Mouse (Mus musculus) gastrocnemius, adult 2 months (tissue): ENCODE measurements around the gene Prpf19. TPM values are rescaled to one million over a fixed set of nuclear protein-coding genes. Genes with fewer than 3 reads are reported as not detected.

Source experiments
- DNase-seq: peaks from one replicate; pipeline ENCODE4 v3.0.0; 2022
- H3K27ac ChIP-seq: fragments of 200-600 bp; 2 replicates; pipeline ENCODE4 v1.8.1; 2022; ENCODE audit warnings: mild to moderate bottlenecking
- H3K4me3 ChIP-seq: fragments of 200-600 bp; 2 replicates; pipeline ENCODE4 v1.8.1; 2022; ENCODE audit warnings: mild to moderate bottlenecking, moderate library complexity
- CTCF ChIP-seq: fragments of 200-600 bp; IDR thresholded peaks from 2 replicates; pipeline ENCODE4 v1.8.1; 2022; ENCODE audit warnings: antibody characterized with exemption, mild to moderate bottlenecking, moderate library complexity
- intact Hi-C: fragments of 180-260 bp; cut with DNase I; formaldehyde crosslinking; loops from one replicate; pipeline ENCODE4 v1.15.1; 2025
- total RNA-seq, 2 experiments: library from RNA; stranded (reverse); gene quantifications; 2 replicates each; pipeline ENCODE4 v1.2.3; 2021

The Prpf19 gene
- total RNA-seq, 2 experiments from 2014 or later, result 150 to 184 TPM

DNA sequence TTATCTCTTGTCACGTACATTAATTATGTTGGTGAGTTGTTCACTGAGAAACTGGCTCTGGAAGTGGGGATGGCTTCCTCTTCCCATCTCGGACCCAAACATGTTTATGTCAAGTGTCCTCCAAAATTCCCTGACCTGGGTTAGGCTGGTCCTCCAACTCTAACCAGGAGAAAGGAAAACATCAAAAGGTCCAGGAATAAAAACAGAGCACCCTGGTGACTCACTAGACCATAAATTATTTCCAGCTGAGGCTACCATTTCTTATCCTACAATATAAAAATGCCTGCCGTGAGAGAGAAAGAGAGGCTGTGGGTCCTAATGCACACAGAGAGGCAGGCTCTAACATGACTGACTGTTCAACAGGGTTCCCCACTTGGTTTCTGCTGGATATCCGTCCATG is 29.2 kb downstream of the Prpf19 start:
- intact Hi-C loops, result no loop called here
- DNase-seq, result no peak
- no peak overlapping the region for H3K27ac ChIP-seq
- no peak overlapping the region for H3K4me3 ChIP-seq
- no peak for TF ChIP-seq CTCF

DNA sequence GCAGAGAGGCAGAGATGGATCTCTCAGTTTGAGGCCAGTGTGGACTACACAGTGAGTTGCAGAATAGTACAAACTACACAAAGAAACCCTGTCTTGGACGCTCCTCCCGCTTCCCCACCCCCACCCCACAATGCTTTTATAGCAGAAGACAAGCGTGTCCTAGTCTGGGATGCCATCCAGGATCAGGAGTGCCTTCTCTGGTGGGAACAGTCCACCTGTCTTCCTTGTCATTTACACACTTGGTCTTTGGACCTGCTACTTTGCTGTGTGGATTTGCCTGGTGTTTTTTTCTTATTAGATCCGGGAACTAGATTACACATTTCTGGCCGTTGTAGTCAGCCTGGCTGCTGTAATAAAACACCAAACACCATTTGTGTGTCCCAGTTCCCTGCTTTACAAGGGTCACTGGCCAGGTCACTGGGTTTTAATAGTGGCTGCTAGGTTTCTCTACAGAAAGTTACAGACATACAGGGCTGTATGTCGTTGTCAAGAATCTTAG is 31.1 kb downstream of the Prpf19 start:
- TF ChIP-seq CTCF, result no peak
- intact Hi-C loops, result no loop called here
- H3K4me3 ChIP-seq, result peak overlapping the region; percentile 13
- DNase-seq, result no peak
- H3K27ac ChIP-seq, result peak overlapping the region; percentile 75

DNA sequence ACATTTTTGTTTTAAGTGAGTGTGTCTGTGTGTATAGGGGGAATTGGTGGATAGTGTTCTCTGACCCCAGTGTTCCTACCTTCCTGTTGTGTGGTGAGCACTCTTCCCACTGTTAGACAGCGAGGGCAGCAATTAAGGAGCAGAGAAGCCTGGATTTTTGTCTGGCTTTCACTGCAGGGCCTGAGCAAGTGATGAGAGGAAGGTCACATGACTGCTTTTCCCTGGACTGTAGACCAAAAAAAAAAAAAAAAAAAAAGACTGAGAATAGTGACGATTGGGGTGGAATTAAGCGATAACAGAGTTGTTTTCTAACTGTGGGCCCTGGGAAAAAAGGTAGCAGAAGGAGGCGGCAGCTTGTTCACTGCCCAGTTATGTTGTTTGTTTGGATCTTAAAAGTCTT is 31.6 kb downstream of the Prpf19 start:
- peak overlapping the region; percentile 13 for H3K4me3 ChIP-seq
- peak overlapping the region; percentile 75 for H3K27ac ChIP-seq
- TF ChIP-seq CTCF, result no peak
- intact Hi-C loops, result no loop called here
- DNase-seq, result no peak

DNA sequence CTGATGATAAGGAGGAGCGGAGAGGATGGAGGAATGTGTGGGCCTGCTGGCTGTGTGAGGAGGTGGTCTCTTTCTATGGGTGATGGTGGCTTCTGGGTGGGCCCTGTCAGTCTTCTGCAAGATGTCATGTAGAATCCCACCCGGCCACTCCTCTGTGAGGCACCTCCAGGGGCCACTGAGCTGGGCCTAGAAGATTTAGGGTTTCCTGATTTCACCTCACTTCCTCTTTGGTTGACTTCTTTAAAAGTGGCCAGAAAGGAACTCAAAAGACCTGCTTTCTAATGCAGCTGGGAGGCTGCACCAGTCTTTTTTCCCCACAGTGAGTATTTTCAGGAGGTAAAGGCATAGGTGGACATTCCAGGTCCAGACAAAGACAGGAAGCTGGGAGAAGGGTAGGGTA is 35.6 kb downstream of the Prpf19 start:
- no peak for DNase-seq
- intact Hi-C loops, result no loop called here
- Histone ChIP-seq H3K27ac (no peak overlapping the region), H3K4me3 (no peak overlapping the region)
- TF ChIP-seq CTCF, result no peak

DNA sequence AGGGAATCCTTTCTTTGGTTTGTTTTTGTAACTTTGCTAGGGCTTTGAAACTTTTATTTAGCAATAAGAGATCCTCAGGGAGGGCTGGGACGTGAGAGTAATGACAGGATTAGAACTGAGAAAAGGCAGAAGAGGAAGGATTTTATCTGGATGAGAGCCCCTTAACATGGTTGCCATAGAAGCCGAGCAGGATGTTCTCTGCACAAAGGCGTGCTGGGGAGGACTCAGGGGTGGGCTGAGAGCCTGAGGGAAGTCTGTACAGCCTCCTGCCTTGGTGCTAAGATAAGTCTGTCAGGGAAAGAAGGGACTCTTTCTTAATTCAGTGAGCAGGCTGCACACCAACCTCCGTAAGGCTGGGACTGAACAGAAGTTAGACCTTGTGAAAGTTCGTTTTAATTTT is 40.0 kb downstream of the Prpf19 start:
- intact Hi-C loops, result no loop called here
- no peak for TF ChIP-seq CTCF
- Histone ChIP-seq H3K4me3 (no peak overlapping the region), H3K27ac (no peak overlapping the region)
- no peak for DNase-seq

DNA sequence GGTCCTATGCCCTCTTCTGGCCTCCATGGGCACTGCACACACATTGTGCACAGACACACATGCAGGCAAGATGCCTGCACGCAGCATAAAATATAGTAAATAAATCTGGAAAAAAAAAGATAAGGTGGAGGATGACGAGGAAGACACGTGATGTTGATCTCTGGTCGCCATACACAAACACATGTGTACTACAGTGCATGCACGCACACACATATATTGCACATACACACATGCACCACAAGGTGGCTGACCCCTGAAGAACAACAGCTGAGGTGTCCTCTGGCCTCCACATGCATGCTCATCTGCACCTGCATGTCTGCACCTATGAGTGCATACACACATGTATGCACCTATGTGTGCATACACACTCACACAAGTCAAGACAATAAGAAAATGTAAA is 41.0 kb downstream of the Prpf19 start:
- TF ChIP-seq CTCF, result 0 out of 2 replicates have a peak, but pooled peaks have one; percentile 0
- Histone ChIP-seq H3K4me3 (no peak overlapping the region), H3K27ac (no peak overlapping the region)
- intact Hi-C loops, result no loop called here
- DNase-seq, result no peak

DNA sequence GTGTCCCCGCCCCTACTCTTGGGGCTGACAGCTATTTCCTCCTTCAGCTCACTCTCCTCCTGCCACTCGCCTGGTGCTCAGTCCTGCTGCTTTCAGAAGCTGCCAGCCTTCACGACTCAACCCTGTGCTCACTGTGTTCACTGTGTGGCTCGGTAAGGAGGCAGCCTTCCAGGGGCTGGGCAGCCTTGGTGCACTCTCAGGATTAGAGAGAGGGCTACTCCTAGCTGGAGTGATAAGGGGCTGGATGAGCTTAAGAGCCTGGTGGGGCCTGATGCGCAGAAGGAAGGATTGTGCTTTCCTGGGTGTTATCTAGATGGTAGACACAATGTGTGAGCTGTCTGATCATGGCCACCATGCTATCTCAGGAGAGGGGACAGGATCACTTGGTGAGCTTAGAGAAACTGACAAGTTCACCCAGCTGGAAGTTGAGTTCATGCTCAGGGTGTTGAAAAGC is 42.1 kb downstream of the Prpf19 start, which contains the start of gene Ptgdr2:
TSS of gene Ptgdr2 (plus strand) at position 51 of the 454 bp plus-strand sequence.
- intact Hi-C loops, result no loop called here
- TF ChIP-seq CTCF, result no peak
- H3K27ac ChIP-seq, result no peak within 1 kb of the TSS
- no peak for DNase-seq
- H3K4me3 ChIP-seq, result no peak within 1 kb of the TSS

DNA sequence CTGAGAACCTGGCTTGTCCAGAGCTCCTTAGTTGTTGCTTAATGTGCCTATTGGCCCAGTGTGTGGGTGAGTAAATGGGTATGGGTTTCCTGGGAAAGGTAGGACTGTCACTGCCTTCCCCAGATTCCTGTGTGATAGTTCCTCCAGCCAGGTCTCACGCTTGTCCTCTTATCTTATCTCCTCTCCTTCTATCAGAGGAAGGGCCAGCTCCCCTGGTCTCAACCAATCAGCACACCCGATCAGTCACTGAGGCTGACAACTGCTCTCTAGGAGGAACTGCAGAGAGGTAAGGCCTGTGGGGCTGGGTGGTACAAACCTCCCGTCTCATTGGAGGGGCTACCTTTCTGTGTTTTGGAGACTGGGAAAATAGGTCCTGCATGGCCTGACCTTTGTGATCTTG is 43.7 kb downstream of the Prpf19 start:
- intact Hi-C loops, result no loop called here
- no peak for DNase-seq
- TF ChIP-seq CTCF, result no peak

DNA sequence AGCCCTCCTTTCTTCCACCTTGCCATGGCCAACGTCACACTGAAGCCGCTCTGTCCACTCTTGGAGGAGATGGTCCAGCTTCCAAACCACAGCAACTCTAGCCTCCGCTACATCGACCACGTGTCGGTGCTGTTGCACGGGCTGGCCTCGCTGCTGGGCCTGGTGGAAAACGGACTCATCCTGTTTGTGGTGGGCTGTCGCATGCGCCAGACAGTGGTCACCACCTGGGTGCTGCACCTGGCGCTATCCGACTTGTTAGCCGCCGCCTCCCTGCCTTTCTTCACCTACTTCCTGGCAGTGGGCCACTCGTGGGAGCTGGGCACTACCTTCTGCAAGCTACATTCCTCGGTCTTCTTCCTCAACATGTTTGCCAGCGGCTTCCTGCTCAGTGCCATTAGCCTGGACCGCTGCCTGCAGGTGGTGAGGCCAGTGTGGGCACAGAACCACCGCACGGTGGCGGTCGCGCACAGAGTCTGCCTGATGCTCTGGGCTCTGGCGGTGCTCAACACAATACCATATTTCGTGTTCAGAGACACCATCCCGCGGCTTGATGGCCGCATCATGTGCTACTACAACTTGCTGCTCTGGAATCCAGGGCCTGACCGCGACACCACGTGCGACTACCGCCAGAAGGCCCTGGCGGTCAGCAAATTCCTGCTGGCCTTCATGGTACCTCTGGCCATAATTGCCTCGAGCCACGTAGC is 45.2 kb downstream of the Prpf19 start:
- Histone ChIP-seq H3K4me3 (peak overlapping the region; percentile 46), H3K27ac (no peak overlapping the region)
- intact Hi-C loops, result no loop called here
- peak; percentile 63 for DNase-seq
- TF ChIP-seq CTCF, result peak; percentile 58

More for the DNA sequence above, 43.7 kb downstream of the Prpf19 start:
- H3K27ac ChIP-seq, result no peak overlapping the region
- H3K4me3 ChIP-seq, result no peak overlapping the region

DNA sequence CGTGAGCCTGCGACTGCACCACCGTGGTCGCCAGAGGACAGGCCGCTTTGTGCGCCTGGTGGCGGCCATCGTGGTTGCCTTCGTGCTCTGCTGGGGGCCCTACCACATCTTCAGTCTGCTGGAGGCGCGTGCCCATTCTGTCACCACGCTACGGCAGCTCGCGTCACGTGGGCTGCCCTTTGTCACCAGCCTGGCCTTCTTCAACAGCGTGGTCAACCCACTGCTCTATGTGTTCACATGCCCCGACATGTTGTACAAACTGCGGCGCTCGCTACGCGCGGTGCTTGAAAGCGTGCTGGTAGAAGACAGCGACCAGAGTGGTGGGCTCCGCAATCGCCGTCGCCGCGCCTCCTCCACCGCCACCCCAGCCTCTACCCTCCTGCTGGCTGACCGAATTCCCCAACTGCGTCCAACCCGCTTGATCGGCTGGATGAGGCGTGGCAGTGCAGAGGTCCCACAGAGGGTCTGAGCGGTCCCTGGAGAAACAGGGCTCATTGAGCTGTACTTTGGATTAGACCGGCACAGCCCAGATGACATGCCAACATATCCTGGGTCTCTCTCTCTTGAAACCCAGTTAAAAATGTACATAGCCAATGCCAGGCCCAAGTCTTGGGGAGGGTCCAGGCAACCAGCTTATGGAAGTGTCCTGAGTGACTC is 45.9 kb downstream of the Prpf19 start:
- no peak overlapping the region for H3K27ac ChIP-seq
- no peak for TF ChIP-seq CTCF
- intact Hi-C loops, result no loop called here
- peak overlapping the region; percentile 46 for H3K4me3 ChIP-seq
- no peak for DNase-seq

DNA sequence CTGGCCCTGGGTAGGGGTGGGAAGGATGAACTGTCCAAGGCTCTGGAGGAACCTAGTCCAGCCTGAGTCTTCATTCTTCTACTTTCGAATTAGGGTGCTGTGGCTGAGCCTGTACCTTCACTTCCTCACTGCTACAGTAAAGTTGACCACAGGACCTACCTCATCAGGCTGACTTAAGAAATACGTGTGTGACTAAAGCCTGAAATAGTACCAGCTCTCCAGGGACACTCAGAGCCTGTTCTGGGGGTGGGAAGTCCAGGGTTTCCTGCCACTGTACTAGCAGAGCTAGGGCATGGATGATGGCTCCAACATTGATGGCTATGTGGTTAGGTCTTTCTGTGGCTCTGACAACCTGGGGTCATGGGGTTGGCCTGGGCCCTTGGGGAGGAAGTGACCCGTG is 48.9 kb downstream of the Prpf19 start:
- no peak for DNase-seq
- Histone ChIP-seq H3K27ac (no peak overlapping the region), H3K4me3 (no peak overlapping the region)
- intact Hi-C loops, result no loop called here
- TF ChIP-seq CTCF, result no peak

DNA sequence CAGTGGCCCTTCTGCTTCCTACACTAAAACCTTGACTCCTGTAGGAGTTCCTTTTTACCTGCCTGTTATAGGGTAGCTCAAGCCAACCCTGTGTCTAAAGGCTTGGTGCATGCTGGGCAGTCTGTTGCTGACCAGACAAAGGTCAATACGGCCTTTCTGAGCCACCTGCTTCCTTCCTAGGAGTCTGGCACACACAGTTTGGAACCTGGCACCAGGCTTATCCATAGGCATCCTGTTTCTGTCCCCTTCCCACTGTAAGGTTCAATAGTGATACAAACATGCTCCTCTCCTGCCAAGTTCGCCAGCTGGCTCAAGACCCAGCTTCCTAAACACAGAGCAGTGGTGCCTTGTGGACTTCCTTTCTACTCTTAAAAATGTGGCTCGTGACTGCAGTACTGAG is 51.5 kb downstream of the Prpf19 start:
- H3K27ac ChIP-seq, result no peak overlapping the region
- no peak for TF ChIP-seq CTCF
- intact Hi-C loops, result no loop called here
- DNase-seq, result no peak
- no peak overlapping the region; the same call in 1 of the 2 replicates for H3K4me3 ChIP-seq

DNA sequence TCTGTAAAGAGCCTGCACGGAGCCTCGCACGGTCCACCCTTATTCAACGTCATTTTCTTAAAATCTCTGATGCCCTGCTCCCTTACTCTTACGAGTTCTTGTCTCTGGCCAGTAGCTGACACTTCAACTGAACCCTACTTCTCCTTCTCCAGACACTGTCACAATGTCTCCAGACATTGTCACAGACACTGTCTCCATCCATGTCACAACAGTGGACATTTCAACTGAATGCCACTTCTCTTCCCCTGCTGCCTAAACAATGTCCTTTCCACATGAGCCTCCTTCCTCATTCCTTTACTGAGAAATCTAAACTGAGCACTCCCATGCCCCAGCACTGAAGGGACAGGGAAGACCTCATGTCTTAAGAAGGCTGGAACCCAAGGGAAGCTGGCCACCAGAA is 52.2 kb downstream of the Prpf19 start:
- H3K4me3 ChIP-seq, result peak overlapping the region; percentile 92
- no peak overlapping the region for H3K27ac ChIP-seq
- no peak for TF ChIP-seq CTCF
- intact Hi-C loops, result no loop called here
- no peak for DNase-seq
